Mouse (Mus musculus): Measurements from ENCODE around the gene Msh4.
A peak's percentile ranks its signal among the peaks of the same experiment; 100 is the strongest.

Gene Msh4

DNA sequence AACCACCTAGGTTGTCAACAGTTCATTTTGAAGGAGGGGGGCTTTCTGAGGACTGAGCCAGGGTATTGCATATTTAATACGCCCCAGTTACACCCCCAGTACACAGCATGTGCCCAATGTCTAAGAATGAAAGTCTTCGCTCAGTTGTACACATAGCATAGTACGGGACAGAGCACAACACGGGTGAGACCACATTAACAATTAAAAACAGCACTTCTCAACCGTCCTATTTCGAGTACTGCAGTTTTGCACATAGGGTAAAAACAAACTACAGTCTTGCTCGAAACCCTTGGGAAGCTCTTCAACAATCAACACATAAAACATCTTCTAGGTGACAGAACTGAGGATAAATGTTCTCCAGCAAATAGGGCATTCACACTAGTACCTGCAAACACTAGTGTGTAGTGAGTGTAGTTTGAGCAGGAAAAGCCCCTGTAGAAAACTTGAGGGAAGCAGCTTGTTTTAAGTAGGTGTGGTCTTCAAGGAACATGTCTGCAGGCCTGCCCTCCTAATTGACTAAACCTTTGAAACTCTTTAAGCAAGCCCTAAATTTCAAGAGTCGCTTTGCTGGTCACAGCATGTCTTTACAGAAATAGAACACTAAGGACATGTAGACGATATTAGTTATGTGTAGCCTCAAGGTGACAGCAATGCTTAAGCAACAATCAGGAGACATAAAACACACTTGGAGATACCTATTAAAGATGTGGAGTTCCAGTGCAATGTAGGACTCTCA is at the start of gene Msh4:
Gene Msh4, minus strand, starts transcription at position 3 of the 736 bp plus-strand sequence.
- DNase-seq: no peak

DNA sequence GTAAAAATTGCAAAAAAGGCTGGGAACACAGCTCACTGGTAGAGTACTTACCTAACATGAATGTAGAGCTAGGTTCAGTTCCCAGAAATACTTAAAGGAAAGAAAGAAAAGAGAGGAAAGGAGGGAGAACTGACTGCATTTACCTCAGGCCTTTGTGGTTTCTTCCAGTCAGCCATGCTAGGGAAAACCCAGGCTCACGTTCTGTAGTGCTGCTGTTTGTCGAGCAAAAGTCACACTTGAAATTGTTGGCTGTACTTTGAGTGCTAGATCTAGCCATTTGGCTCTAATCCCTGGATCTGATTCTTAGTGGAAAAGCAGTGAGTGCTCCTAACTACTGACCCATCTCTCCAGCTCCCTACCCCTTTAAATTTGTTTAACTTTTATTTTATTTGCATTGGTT is 42.2 kb upstream of the Msh4 start:
- no peak for DNase-seq

DNA sequence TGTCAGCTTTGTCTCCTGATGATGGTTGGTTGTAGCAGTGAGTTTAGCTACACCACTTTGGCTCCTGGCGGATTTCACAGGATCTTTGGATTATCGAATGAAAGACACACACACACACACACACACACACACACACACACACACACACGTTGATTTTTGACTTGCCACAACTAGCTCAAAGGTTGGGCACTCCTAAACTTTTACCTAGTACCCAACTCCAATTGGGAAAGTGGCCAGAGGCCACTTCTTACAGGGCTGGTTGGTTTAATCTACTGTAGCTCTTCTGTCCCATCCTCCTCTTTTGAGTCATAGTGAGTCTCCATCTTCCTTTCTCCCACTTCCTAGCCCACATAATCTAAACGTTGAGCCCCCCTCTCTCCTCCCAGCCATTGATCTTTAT is 41.3 kb upstream of the Msh4 start:
- no peak for DNase-seq

DNA sequence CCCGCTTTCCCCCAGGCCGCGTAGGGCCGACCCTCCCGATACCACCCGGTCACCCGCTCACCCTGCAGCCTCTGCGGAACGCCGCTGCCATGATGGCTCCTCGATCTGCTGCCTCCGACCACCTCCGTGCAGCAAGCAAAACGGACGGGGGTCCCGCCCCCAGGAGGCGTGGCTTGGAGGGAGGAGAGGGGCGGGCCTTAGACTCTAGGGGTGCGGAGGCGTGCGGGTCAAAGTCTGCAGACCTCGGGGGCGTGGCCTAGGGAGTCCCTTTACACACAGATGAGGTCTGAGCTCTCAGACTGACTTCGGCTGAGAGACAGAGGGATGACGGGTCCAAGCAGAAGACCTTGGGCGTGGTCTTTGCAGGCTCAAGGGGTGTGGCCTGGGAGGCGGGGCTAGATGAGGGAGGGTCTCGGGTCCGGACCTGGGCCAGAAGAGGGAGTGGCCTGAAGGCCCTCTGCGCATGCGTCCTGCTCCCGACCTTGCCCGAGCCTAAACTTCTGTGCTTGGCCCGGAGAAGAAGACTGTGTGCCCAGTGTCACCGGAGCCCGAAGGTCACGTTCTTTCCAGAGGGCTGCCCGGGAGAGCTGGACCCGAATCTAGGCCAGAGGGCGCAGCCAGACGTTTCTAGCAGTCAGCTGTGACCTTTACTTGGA is 38.5 kb upstream of the Msh4 start, which contains the start of gene Acadm:
Gene Acadm, minus strand, starts transcription at position 298 of the 656 bp plus-strand sequence.
- DNase-seq: peak; percentile 94 to 95

DNA sequence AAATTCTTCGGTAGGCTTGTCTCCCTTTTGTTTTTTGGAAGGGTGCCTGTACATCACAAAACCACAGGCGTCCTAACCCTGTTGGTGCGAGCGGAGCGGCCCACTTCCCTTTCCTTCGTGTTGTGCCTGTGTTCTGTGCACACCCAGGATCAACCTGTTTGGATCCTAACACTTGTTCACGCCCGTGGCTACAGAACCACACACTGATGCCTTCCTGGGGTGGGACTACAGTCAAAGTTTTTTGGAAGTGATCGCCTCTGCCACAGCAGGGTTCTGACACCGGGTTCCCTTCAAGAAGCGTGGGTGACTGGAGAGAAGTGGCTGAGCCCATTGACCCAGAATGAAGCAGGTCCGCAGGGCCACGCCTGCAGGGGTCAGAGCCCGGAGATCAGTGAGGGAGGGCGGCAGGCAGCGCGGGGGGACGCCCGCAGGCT is 38.0 kb upstream of the Msh4 start:
- DNase-seq: no peak

DNA sequence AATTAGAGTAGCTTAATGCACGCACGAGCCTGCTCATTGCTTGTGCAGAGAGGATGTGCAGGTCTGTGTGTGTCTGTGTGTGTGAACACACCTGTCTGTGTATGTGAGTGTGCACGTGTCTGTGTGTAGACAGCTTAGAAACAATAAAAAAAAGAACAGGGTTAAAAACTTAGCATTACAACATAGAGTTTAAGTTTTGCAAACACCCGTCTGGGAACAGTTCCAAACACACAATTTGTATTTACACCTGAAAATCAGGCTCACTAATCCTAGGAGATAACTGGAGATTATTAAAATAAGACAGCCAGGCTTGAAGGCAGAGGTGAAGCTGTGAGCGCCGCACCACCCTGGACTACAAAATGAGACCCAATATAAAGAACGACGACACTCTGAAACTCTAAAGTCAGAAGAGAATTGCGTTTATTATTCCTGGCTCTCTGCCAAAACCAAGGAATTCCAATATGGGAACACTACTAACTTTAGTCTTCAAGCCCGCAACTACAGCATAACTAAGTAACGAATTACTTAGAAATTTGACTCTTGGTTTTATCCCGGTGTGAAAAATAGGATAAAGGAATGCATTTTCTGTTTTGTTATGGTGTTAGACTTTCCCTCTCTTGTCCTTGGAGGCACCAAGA is 37.2 kb upstream of the Msh4 start:
- no peak for DNase-seq

DNA sequence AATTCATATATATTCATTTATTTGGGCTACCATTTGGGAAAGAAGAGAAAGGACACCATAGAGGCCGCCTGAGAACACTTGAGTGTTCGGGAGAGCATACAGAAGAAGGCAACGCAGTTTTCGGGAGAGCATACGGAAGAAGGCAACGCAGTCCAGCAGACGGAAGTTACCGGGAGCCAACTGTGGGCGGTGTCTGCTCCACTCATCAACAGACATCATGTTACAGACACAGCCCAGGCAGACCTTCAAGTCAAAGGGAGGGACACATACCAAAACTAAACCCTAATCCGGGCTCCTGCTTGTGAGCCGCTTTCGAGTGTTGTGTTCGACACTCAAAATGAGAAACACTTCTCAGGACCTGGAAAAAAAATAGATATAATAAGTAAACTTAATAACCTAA is 35.7 kb upstream of the Msh4 start:
- DNase-seq: no peak

DNA sequence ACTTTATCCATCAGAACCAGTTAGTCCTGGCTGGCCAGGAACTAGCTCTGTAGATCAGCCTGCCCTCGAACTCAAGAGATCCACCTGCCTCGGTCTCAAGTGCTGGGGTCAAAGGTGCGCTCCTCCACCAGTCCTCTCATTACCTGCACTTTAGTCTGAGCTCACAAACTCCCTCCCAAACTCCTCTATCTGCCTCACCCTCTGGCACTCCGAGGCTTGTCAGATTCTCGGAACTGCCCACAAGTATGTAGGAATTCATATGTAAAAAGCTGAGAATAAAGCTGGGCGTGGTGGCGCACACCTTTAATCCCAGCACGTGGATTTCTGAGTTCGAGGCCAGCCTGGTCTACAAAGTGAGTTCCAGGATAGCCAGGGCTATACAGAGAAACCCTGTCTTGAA is 34.5 kb upstream of the Msh4 start:
- DNase-seq: no peak

DNA sequence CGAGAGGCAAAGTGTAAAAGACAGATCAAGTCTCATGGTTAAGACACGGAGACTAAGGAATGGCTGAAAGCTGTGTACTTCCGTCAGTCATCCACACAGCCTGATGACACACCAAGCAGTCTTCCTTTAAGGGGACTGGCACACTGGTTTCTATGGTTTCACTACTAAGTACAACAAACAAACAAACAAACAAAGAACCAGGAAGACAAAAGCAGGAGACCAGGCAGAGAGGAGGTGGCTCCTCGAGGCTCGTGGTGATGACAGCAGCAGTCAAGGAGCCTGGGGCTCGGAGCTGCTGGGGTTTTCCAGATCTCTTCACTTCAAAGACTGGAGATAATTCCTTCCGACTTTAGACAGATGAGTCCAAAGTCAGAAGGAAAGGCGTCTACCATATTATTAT is 34.1 kb upstream of the Msh4 start:
- no peak for DNase-seq

DNA sequence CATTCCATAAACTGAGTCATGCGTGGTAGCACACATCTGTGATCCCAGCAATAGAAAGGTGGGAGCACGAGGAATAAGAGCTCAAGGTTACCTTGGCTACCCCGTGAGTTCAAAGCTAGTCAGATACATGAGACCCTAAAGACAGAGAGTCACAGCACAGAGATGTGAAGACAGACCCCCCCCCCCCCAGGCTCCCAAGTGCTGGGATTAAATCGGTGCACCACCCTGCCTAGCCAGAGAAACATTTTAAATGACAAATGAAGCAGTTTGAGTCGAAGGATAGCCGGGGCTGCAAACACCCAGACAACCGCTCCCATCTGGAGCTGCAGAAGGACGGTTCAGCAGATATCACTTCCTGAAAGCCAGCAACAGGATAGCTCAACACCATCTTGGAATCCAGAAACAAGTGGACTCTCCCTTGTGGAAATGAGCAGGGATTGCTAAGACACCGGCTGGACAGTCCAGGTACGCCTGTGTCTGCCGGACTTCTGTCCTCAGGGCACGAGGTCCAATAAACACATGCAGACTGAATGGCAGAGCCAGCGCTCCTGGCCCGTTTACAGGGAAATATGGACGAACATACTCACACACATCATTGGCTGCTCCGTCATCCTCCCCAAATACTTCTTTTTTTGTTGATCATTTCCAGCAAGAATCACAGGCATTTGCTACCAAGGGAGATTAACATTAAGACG is 31.3 kb upstream of the Msh4 start:
- no peak for DNase-seq

DNA sequence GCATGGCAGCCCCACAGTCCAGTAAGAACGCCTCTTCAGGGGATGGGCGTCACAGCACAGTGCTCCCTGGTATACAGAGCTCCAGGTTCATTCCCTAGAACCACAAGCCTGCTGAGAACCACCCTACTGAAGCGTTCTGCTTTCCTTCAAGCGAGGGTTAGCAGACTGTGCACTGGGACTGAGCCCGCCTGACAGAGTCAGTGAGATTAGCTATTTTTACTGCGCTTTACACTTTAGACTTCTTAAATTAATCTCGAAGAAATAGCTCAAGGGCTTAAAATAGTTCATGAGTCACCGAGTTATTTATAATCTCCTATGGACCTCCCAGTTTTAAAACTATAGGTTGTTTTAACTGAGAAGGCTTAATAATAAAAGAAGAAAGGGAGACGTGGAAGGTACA is 29.9 kb upstream of the Msh4 start:
- no peak for DNase-seq

DNA sequence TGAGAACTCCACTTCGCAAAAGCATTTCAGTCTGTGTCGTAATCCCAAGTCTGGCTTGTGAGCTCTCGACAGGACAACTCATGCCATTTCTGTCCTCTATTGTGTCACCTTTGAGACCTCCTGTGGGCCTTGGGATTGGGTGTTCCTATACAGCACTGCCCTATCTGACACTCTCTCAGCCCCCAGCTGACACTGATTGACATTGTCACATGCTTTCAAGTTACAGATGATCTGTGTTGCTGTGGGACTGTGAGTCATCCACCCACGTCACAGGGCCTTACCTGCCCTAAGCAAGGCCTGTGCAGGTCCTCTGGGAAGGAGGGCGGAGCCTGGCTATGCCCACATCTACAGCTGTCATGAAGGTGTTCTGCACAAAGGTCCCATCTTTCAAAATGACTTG is 26.5 kb upstream of the Msh4 start:
- DNase-seq: no peak

DNA sequence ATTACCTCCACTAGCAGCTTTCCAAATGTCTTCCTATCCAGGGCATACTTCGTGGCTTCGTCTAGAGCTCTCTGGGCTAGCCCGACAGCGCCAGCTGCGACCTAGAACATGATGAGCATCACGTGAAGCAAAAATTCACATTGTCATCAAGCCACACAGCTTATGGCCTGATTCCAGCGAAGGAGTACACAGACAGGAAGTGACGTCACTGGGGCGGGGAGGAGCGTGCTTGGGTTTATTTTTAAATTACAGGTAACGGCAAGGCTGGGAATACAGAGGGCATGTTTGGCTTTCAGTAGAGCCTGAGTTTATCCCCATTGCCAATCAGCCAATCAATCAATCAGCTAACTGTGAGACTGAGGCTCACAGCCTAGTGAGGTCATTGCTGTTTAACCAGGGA is 23.6 kb upstream of the Msh4 start:
- no peak for DNase-seq

DNA sequence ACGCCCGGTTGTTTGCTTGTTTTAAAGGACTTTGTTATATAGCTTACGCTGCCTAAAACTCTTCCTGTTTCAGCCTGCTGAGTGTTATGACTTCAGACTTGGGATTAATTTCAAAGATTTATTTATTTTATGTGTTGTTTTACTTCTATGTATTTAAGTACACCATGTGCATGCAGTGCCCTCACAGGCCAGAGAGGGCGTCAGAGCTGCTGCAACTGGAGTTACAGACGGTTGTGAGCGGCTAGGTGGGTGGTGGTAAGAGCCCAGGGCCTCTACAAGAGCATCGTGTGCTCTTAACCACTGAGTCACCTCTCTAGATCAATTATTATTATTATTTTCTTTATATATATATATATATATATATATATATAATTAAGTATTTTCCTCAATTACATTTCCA is 20.4 kb upstream of the Msh4 start:
- DNase-seq: no peak

DNA sequence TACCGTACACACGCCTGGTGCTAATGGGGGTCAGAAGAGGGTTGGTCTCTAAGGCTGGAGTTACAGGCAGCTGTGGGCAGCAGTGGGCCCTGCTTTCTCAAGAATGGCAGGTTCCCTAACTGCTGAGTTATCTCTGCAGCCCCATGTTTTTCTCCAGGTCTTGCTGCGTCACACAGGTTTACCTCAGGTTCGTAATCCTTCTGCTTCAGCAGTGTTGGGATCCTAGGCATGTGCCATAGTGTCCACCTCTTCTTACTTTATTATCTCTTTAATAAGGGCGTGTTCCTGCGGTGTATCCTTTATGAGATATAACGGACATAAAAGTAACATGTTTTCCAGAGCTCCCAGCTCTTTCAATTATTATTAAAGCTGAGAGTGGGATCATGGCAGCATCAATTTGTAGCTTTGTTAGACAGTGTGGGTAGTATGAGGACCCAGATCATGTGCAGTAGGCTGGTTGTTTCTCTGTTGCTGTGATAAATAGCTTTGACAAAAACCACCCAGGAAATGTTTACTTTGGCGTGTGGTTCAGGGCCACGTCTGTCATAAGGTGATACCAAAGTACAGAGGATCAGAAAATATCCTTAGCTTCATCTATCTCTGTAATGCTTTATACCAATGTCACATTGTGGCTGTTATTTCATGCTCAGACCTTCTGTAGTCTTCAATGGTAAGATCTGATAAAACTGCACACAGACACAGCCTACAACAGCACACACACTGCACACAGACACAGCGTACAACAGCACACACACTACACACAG is 15.4 kb upstream of the Msh4 start:
- no peak for DNase-seq

DNA sequence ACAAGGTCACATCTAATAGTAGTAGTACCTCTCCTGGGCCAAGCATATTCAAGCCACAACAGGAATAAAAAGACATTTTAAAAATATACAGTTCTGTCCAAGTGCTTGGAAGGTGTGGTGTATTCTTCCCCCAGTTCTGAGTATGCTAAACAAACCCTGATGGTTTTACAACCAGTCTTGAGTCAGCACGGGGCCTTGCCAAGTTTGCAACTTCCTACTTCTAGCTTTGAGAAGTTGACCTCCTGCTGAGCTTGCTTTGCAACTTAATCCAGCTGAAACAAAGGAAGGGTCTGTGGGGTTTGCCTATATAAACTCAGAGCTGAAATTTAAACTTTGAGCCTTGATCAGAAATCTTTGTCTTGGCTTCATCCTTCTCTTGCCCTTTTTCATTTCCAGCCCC is 11.3 kb upstream of the Msh4 start:
- no peak for DNase-seq

DNA sequence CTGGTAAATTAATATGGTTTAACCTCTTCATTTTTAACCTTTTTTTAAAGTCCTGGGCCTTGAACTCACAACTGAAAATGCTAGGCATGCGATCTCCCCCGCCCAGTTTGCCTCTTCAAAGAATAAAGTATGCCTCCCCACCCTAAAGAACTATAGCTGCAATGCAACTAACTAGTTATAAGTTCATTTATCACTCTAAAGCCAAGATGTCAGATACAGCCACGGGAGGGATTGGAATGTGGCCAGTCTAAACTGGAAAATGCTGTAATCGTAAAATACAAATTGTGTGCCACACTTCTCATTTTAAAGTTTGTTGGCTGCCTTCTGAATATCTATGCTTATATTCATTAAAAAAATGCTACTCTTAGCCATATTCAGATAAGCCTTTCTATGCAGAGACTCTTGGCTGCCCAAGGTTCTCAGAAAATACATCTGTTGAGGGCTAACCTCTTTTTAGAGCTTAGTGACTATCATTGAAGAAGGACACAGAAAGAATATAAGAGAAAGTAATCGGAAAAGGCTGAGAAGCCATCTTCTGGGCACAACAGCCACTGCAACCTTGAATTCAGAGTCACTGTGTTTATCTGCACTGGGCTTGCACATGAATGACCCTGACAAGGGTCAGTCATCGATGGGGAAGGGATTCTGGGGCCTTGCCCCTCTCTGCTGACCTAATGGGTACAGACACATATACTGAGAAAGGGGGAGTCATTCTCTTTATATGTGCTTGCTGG is 7.7 kb upstream of the Msh4 start:
- peak in 1 of 2 experiments; percentile 14 for DNase-seq

DNA sequence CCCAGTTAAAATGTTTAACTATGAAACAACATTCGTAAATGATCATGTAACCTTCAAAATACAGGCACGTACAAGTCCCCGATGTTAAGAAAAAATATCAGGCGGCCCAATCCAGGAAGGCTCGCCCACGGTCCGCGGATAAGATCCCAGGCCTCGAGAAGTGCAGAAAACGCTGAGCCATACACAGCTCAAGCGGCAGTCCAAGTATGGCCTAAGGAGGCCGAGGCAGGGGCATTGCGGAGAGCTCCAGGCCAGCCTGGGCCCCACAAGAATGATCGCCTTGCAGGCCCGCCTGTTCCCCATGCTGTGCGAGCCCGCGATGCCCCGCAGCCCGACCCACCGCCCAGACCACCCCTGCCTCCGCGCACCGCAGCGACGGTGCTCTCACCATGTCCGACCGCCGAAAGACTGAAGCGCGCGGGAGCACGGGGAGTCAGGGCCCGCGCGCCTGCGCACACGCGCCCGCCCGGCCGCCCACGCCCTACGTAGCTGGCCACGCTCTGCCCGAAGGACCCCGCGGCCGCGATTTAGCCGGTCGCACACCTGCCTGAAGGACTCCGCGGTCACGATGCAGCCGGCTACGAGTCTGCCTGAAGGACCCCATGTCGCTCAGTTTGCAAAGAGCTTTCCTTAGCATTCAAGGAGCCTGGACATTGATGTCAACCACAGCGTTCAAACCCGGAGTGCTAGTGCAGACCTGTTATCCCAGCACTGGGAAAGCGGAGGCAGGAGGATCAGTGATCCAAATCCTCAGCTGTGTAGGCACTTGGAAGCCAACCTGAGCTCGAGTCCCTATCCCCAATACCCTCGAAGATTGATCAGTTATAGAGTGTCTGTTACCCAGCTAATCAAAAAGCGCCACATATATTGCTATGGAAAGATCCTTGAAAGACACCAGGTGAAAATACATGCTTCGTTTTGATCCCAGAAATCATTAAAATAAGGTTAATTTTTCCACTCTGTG is 6.9 kb upstream of the Msh4 start, which contains the start of gene Rabggtb:
Gene Rabggtb, minus strand, starts transcription at position 464 of the 964 bp plus-strand sequence.
- peak; percentile 97 for DNase-seq

DNA sequence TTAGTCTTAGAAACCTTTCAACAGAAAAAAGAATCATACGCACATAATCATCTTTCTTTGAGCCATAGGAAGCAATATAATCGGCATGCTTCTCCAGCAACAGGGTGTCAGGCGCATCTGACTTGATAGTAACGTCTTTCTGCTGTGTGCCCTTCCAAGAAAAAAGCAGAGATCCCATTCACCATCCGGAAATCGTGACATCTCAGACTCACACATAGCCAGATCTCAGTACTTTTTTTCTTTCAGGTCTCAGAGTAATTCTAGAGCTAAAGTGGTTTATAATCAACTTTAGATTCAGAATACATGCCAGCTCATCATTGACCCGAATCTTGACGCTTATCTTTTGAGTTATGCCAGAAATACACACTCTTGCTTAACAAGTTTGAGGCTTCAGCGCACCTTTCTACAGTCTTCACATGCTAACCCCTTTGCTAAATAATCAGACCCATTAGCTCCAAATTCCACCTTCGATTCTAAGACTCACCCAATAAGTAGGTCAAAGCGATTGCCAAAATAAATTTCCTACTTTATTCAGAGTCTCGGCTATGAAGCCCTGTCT is 6.0 kb upstream of the Msh4 start:
- no peak for DNase-seq

DNA sequence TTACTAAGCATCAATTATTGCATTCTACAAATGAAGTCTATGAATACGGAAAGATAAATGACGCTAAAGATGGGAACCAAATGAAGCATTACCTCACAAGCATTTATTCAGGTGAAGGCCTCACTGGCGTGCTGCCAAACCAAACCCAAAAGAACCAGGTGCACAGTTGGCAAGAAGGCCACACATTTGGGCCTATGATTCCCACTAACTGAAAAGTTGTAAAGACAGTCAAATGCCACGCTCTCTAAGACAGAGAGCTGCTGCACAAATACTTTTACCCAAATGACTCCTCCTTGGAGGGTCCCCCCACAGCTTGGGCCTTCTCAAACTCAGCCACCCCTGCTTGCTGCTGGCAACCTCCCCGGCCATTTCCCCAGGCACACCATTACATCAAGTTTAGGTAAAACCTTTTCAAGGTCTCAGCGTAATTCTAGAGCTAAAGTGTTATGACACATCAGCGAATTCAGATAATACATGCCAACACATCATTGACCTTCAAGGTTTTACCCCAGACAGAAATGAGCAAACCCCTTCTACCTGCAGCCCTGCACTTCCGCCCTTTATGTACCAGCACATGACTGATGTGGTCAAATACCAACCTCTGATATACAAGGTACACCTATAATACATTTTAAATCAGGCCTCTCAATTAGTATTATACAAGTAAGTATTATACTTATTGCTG is 5.4 kb upstream of the Msh4 start:
- peak; percentile 40 to 49 for DNase-seq

Data from cerebellum, postnatal 36 days (tissue).